Mouse (Mus musculus) midbrain, embryonic 12.5 days (tissue): ENCODE measurements around the gene Rab3gap2. TPM values are rescaled to one million over a fixed set of nuclear protein-coding genes. Genes with fewer than 3 reads are reported as not detected.

Experiments used
- ATAC-seq: fragments of 200-750 bp; cut with Nextera tagmentation; 2 replicates; pipeline ENCODE4 v1.8.0; 2017; ENCODE audit warnings: low read depth, moderate TSS enrichment, moderate library complexity; ENCODE audit not compliant: low FRiP score
- H3K27ac ChIP-seq: fragments of 300-500 bp; sonication (generic); replicated peaks from 2 replicates; pipeline ENCODE4 v1.5.1; 2016; ENCODE audit warnings: mild to moderate bottlenecking
- H3K27me3 ChIP-seq: fragments of 300-500 bp; sonication (generic); 2 replicates; pipeline ENCODE4 v1.6.1; 2016; ENCODE audit warnings: mild to moderate bottlenecking
- H3K36me3 ChIP-seq: fragments of 300-500 bp; sonication (generic); 2 replicates; pipeline ENCODE4 v1.6.1; 2016
- H3K4me1 ChIP-seq: fragments of 300-500 bp; sonication (generic); 2 replicates; pipeline ENCODE4 v1.6.1; 2016
- H3K4me2 ChIP-seq: fragments of 300-500 bp; sonication (generic); replicated peaks from 2 replicates; pipeline ENCODE4 v1.6.1; 2016; ENCODE audit warnings: mild to moderate bottlenecking, moderate library complexity
- H3K4me3 ChIP-seq: fragments of 300-500 bp; sonication (generic); 2 replicates; pipeline ENCODE4 v1.5.1; 2016; ENCODE audit warnings: mild to moderate bottlenecking
- H3K9ac ChIP-seq: fragments of 300-500 bp; sonication (generic); replicated peaks from 2 replicates; pipeline ENCODE4 v1.6.1; 2016; ENCODE audit warnings: mild to moderate bottlenecking, moderate library complexity
- H3K9me3 ChIP-seq: fragments of 300-500 bp; sonication (generic); 2 replicates; pipeline ENCODE4 v1.6.1; 2016; ENCODE audit warnings: mild to moderate bottlenecking
- WGBS: fragments of 180-500 bp; shearing (Covaris S2); methylation state at CpG from one replicate; pipeline ENCODE4 v1.1.7; 2016; 5-methylcytosine and 5-hydroxymethylcytosine counted together
- polyA plus RNA-seq: library from polyadenylated mRNA; unstranded; fragments of >200 nt; fragmentation: Nextera tagmentation; extraction: Ambion mirVana; gene quantifications from 2 replicates; pipeline ENCODE4 v1.2.1, GENCODE M21; 2016

Rab3gap2 gene
- 25.0 and 26.2 TPM in 2 replicates for polyA plus RNA-seq

GRCm38 (mm10) chr1:185203909-185204661 is at the start of gene Rab3gap2:
TSS of gene Rab3gap2 (plus strand) at chr1:185204117.
- Histone ChIP-seq H3K9me3 (no peaks in the 10 kb centered on the region), H3K4me2 (peak within 1 kb of the TSS; percentile 92), H3K9ac (peak within 1 kb of the TSS; percentile 94), H3K27me3 (no peaks in the 10 kb centered on the region), H3K4me3 (peak within 1 kb of the TSS; percentile 92), H3K4me1 (peaks cover 26% of the 10 kb centered on the region), H3K36me3 (peaks cover 3% of the 10 kb centered on the region; the same call in 1 of the 2 replicates), H3K27ac (peak within 1 kb of the TSS; percentile 70)
- 0% methylated on average over 50 of the region's 57 CpGs for WGBS
- peak; percentile 92 for ATAC-seq

DNA sequence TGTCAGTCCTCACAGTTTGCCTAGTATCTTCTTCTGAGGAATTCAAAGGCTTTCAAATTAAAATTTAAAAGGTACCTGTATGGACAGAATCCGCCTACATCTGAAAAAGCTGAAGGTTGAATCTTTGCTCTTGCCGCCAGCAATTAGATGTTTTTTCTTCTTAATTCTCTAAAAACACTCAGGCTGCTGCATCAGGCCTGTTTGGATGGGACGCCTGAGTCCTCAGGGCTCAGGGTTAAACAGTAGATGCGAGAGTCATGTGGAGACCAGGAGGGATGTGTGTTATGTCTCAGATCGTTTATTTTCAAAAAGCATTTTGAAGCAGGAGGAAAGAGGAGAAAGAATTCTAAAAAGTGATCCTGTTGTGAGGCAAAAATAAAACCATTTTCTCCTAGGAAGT is 30.3 kb upstream of the Rab3gap2 start:
- no peaks in the 10 kb centered on the region for H3K9me3 ChIP-seq
- H3K4me3 ChIP-seq: no peak overlapping the region

DNA sequence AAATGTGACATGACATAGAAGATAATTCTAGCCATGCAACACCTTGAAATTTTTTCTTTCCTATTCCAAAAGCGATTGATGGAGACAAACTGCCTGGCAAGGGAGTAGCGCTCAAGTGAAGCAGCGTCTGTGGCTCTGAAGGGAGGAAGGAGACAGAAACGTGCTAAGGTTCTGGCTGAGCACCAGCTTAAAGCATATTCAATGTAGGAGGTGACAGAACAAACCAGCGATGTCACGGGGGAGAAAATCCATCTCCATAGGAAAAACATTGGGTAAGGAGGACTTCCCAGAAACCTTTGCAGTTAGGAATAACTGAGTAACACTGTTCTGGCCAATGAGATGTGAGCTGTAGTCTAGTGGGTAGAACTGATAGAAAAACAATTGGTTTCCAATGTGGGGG is 26.1 kb upstream of the Rab3gap2 start:
- H3K4me3 ChIP-seq: no peak overlapping the region
- no peaks in the 10 kb centered on the region for H3K36me3 ChIP-seq
- H3K9ac ChIP-seq: no peak overlapping the region
- WGBS: 86% methylated on average over 6 of the region's 6 CpGs
- 0 out of 2 replicates have a peak, but pooled peaks cover 4% of the 10 kb centered on the region for H3K27me3 ChIP-seq
- H3K4me1 ChIP-seq: no peaks in the 10 kb centered on the region
- H3K27ac ChIP-seq: no peak overlapping the region
- ATAC-seq: no peak
- no peaks in the 10 kb centered on the region for H3K9me3 ChIP-seq
- no peak overlapping the region for H3K4me2 ChIP-seq

More for the DNA sequence above, 30.3 kb upstream of the Rab3gap2 start:
- Histone ChIP-seq H3K27ac (no peak overlapping the region), H3K4me1 (no peaks in the 10 kb centered on the region), H3K9ac (no peak overlapping the region), H3K27me3 (no peaks in the 10 kb centered on the region), H3K36me3 (no peaks in the 10 kb centered on the region), H3K4me2 (no peak overlapping the region)
- 85% methylated on average over 5 of the region's 5 CpGs for WGBS
- ATAC-seq: no peak

GRCm38 (mm10) chr1:185183591-185184330 is 20.2 kb upstream of the Rab3gap2 start:
- Histone ChIP-seq H3K4me2 (no peak overlapping the region; the same call in 1 of the 2 replicates), H3K27ac (no peak overlapping the region), H3K27me3 (0 out of 2 replicates have a peak, but pooled peaks cover 4% of the 10 kb centered on the region), H3K4me3 (no peak overlapping the region), H3K9me3 (no peaks in the 10 kb centered on the region), H3K36me3 (no peaks in the 10 kb centered on the region), H3K4me1 (peaks cover 4% of the 10 kb centered on the region; the same call in 1 of the 2 replicates), H3K9ac (no peak overlapping the region)
- 30% methylated on average over 9 of the region's 9 CpGs for WGBS
- ATAC-seq: no peak

- Histone ChIP-seq H3K4me2 (no peak overlapping the region), H3K27ac (no peak overlapping the region), H3K27me3 (0 out of 2 replicates have a peak, but pooled peaks cover 4% of the 10 kb centered on the region), H3K4me3 (no peak overlapping the region), H3K9me3 (no peaks in the 10 kb centered on the region), H3K9ac (no peak overlapping the region), H3K4me1 (peaks cover 4% of the 10 kb centered on the region; the same call in 1 of the 2 replicates), H3K36me3 (no peaks in the 10 kb centered on the region)
- 69% methylated on average over 9 of the region's 9 CpGs for WGBS
- ATAC-seq: no peak
These were observed 18.4 kb upstream of the Rab3gap2 start for GRCm38 (mm10) chr1:185185556-185185955.

GRCm38 (mm10) chr1:185187135-185187785 is 16.7 kb upstream of the Rab3gap2 start:
- no peaks in the 10 kb centered on the region for H3K36me3 ChIP-seq
- H3K27me3 ChIP-seq: no peaks in the 10 kb centered on the region
- H3K4me1 ChIP-seq: peaks cover 4% of the 10 kb centered on the region; the same call in 1 of the 2 replicates
- no peak overlapping the region for H3K9ac ChIP-seq
- H3K4me2 ChIP-seq: no peak overlapping the region
- H3K9me3 ChIP-seq: no peaks in the 10 kb centered on the region
- WGBS: 68% methylated on average over 13 of the region's 13 CpGs
- peak; percentile 61 for ATAC-seq
- no peak overlapping the region for H3K4me3 ChIP-seq
- no peak overlapping the region for H3K27ac ChIP-seq

- no peak overlapping the region for H3K4me2 ChIP-seq
- 94% methylated on average over 9 of the region's 9 CpGs for WGBS
- H3K36me3 ChIP-seq: no peaks in the 10 kb centered on the region
- no peak overlapping the region for H3K27ac ChIP-seq
- H3K4me1 ChIP-seq: no peaks in the 10 kb centered on the region; the same call in 1 of the 2 replicates
- no peak overlapping the region for H3K4me3 ChIP-seq
- H3K9me3 ChIP-seq: no peaks in the 10 kb centered on the region
- ATAC-seq: no peak
- H3K27me3 ChIP-seq: no peaks in the 10 kb centered on the region
- H3K9ac ChIP-seq: no peak overlapping the region
These were observed 14.0 kb upstream of the Rab3gap2 start for GRCm38 (mm10) chr1:185189901-185190300.

DNA sequence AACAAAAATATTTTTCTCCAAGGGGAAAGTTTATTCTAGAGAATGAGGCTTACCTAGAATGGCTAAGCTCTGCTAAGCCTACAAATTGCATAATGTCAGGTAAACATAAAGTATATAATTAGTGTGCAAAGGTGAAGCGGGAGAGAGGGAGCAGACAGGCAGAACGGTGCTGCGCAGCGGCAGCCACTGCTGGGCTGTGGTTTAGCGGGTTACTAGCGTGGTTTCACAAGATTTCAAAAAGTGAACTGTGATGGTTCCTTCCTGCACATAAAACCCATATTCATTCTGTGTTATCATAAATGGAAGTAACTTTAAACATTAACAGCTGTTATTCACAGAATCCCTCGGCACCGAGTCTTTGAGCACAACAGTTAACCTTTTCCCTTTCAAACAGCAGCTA is 11.8 kb upstream of the Rab3gap2 start:
- H3K4me3 ChIP-seq: no peak overlapping the region
- H3K9ac ChIP-seq: no peak overlapping the region
- H3K36me3 ChIP-seq: no peaks in the 10 kb centered on the region
- no peak overlapping the region for H3K27ac ChIP-seq
- WGBS: 90% methylated on average over 8 of the region's 8 CpGs
- no peaks in the 10 kb centered on the region for H3K4me1 ChIP-seq
- no peak for ATAC-seq
- H3K4me2 ChIP-seq: no peak overlapping the region
- H3K27me3 ChIP-seq: no peaks in the 10 kb centered on the region
- no peaks in the 10 kb centered on the region for H3K9me3 ChIP-seq

DNA sequence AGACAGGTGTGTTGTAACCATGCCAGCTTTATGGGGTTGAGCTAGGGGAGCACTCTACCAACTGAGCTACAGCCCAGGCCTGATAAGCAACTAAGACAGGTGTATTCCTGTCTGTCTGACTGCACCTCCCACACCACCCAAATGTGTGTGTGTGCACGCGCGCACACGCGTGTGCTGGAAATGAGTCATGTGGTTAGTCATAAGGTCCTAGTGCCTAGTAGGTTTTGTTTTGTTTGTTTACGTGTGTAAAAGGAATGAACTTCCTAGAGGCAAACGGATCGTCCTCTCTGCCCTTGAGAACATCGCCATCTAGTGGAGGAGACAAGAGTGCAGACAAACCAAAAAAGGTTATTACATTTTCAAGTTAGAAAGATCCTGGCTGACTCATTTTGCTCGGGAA is 10.4 kb upstream of the Rab3gap2 start:
- Histone ChIP-seq H3K36me3 (no peaks in the 10 kb centered on the region), H3K4me3 (no peak overlapping the region), H3K4me2 (0 out of 2 replicates have a peak overlapping the region, but pooled peaks have one; percentile 2), H3K27ac (no peak overlapping the region), H3K27me3 (no peaks in the 10 kb centered on the region), H3K4me1 (no peaks in the 10 kb centered on the region), H3K9me3 (no peaks in the 10 kb centered on the region), H3K9ac (no peak overlapping the region)
- WGBS: 10% methylated on average over 10 of the region's 10 CpGs
- peak; percentile 30; the same call in 1 of the 2 replicates for ATAC-seq

DNA sequence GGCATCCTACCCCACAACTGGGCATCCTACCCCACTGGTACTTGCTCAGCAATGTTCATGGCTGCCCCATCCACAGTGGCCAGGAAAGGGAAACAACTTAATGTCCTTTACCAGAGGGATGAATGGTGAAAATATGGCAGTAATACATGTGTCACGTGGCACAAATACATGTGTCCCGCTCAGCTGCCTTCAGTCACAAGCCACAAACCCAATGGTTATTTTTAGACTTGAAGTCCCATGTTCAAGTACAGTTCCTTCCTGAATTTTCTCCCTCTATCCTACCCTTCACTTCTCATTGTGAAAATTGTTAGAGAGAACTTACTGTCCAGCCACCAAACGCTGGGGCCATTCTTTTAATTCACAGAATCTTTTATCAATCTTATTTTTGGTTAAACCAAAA is 7.6 kb upstream of the Rab3gap2 start:
- 78% methylated on average over 3 of the region's 3 CpGs for WGBS
- H3K27me3 ChIP-seq: no peaks in the 10 kb centered on the region

GRCm38 (mm10) chr1:185200571-185201395 is 3.1 kb upstream of the Rab3gap2 start:
- H3K4me3 ChIP-seq: no peak overlapping the region

More for the DNA sequence above, 7.6 kb upstream of the Rab3gap2 start:
- peaks cover 12% of the 10 kb centered on the region; the same call in 1 of the 2 replicates for H3K4me1 ChIP-seq
- no peak overlapping the region for H3K27ac ChIP-seq
- H3K4me3 ChIP-seq: no peak overlapping the region
- H3K9me3 ChIP-seq: no peaks in the 10 kb centered on the region
- H3K4me2 ChIP-seq: no peak overlapping the region
- H3K9ac ChIP-seq: no peak overlapping the region
- no peak for ATAC-seq
- H3K36me3 ChIP-seq: no peaks in the 10 kb centered on the region

More at GRCm38 (mm10) chr1:185200571-185201395, 3.1 kb upstream of the Rab3gap2 start:
- ATAC-seq: no peak
- no peak overlapping the region; the same call in 1 of the 2 replicates for H3K9ac ChIP-seq
- H3K27me3 ChIP-seq: no peaks in the 10 kb centered on the region
- peak overlapping the region; percentile 30 for H3K4me2 ChIP-seq
- peak overlapping the region; percentile 63 for H3K27ac ChIP-seq
- no peaks in the 10 kb centered on the region for H3K36me3 ChIP-seq
- WGBS: 38% methylated on average over 22 of the region's 22 CpGs
- no peaks in the 10 kb centered on the region for H3K9me3 ChIP-seq
- peaks cover 26% of the 10 kb centered on the region for H3K4me1 ChIP-seq
